Comparison of ENCODE assay signal across 19 mouse cellular contexts in the genomic region with DNA sequence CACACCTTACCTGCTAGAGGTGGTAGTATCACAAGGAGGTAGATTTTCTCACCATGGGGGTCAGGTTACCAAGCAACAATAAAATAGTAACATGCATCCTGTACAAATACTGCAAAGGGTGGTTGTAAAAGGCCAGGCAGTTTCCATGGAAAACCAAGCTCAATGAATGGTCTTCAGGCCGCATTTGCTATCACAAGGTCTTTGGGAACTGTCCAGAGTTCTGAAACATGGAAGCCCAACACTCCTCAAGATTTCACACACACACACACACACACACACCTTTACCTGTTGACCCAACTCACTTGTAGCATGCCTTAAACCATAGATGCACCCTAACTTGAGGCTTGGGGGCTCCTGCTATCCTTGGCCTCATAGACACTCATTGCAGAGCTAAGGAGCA.
A peak's percentile ranks its signal among the peaks of the same experiment; 100 is the strongest.
DNase-seq lines count a peak whose midpoint lies in the region; ATAC-seq and TF ChIP-seq lines count a peak whose summit lies in the region.
"Had no signal": no experiment of that assay in that cellular context is flagged by ENCODE, and none has a peak within 500 bp of the region (broad histone marks: within the 10 kb centered on the region; RNA-seq: fewer than 3 reads in every experiment).

No protein-coding gene starts in this region.

- intact Hi-C loops in heart, adult 2 months (cut with DNase I): no loop called here

- TF ChIP-seq CTCF in heart, adult 2 months (IDR thresholded peaks at IDR 0.05): no peak

- H3K36me3 ChIP-seq in neural tube, embryonic 15.5 days: no peaks in the 10 kb centered on the region
- H3K36me3 ChIP-seq in heart, adult 2 months (ENCODE audit: control insufficient read depth, insufficient read depth, low read length): no peaks in the 10 kb centered on the region
- H3K36me3 ChIP-seq: liver, embryonic 13.5 days; midbrain, embryonic 13.5 days; neural tube, embryonic 12.5 days; stomach, embryonic 15.5 days had no signal

- H3K4me3 ChIP-seq in neural tube, embryonic 15.5 days (replicated peaks): no peak overlapping the region
- no peak overlapping the region for H3K4me3 ChIP-seq in heart, adult 2 months
- H3K4me3 ChIP-seq: left cerebral cortex, adult 2 months; liver, embryonic 13.5 days; midbrain, embryonic 13.5 days; neural tube, embryonic 12.5 days; stomach, embryonic 15.5 days had no signal

- H3K9ac ChIP-seq in neural tube, embryonic 15.5 days (replicated peaks): no peak overlapping the region
- H3K9ac ChIP-seq in heart, adult 2 months (ENCODE audit: low read depth, low read length): no peak overlapping the region
- H3K9ac ChIP-seq: liver, embryonic 13.5 days; midbrain, embryonic 13.5 days; neural tube, embryonic 12.5 days; stomach, embryonic 15.5 days had no signal

- no peak for TF ChIP-seq POLR2A in heart, adult 2 months (IDR thresholded peaks at IDR 0.05; ENCODE audit: insufficient read depth, low read depth, low read length)

- WGBS in neural tube, embryonic 15.5 days: 22% methylated on average over 1 of the region's 1 CpGs
- 12% methylated on average over 1 of the region's 1 CpGs for WGBS in heart, adult 2 months

- no peak for ATAC-seq in neural tube, embryonic 15.5 days (ENCODE audit: low FRiP score)
- ATAC-seq: forebrain, embryonic 14.5 days; midbrain, embryonic 13.5 days had no signal

- H3K4me2 ChIP-seq in neural tube, embryonic 15.5 days: no peak overlapping the region
- H3K4me2 ChIP-seq: heart, embryonic 11.5 days; liver, embryonic 13.5 days; midbrain, embryonic 13.5 days; neural tube, embryonic 12.5 days; stomach, embryonic 15.5 days had no signal

- H3K79me2 ChIP-seq in heart, adult 2 months (replicated peaks; ENCODE audit: control insufficient read depth, insufficient read depth, low read length): no peaks in the 10 kb centered on the region

- DNase-seq in neural tube, embryonic 10.5 days (ENCODE audit: extremely low spot score, low spot score): peak; percentile 12
- DNase-seq in ZHBTc4 (ENCODE audit: low read depth, low spot score): peak; percentile 53
- DNase-seq in forelimb bud, embryonic 11.5 days (ENCODE audit: low read depth, low spot score): peak; percentile 57
- DNase-seq in cerebellum, postnatal 4 days (ENCODE audit: low spot score in 2 of 2): no peak
- no peak for DNase-seq in heart, adult 2 months
- no peak for DNase-seq in heart, adult 9 months (ENCODE audit: low spot score in 2 of 2)
- DNase-seq: cerebellum, adult 9-10 months; gastrocnemius, postnatal 10 days; heart, postnatal 4 days; kidney, adult 2 months; liver, embryonic 13.5 days; lung, postnatal 36 days had no signal

- no peaks in the 10 kb centered on the region for H3K27me3 ChIP-seq in neural tube, embryonic 15.5 days (replicated peaks)
- no peaks in the 10 kb centered on the region for H3K27me3 ChIP-seq in heart, adult 2 months (ENCODE audit: control insufficient read depth, insufficient read depth, low read length)
- H3K27me3 ChIP-seq: liver, embryonic 13.5 days; midbrain, embryonic 13.5 days; neural tube, embryonic 12.5 days; stomach, embryonic 15.5 days had no signal

- H3K4me1 ChIP-seq in neural tube, embryonic 15.5 days: no peaks in the 10 kb centered on the region
- no peaks in the 10 kb centered on the region for H3K4me1 ChIP-seq in heart, adult 2 months (ENCODE audit: control insufficient read depth, insufficient read depth, low read length)
- H3K4me1 ChIP-seq: liver, embryonic 13.5 days; midbrain, embryonic 13.5 days; neural tube, embryonic 12.5 days; stomach, embryonic 15.5 days had no signal

- no peaks in the 10 kb centered on the region for H3K9me3 ChIP-seq in neural tube, embryonic 15.5 days (replicated peaks)
- H3K9me3 ChIP-seq: liver, embryonic 13.5 days; midbrain, embryonic 13.5 days; neural tube, embryonic 12.5 days; stomach, embryonic 15.5 days had no signal

- no peak overlapping the region for H3K27ac ChIP-seq in neural tube, embryonic 15.5 days (replicated peaks)
- no peak overlapping the region for H3K27ac ChIP-seq in heart, adult 2 months
- H3K27ac ChIP-seq: left cerebral cortex, adult 2 months; liver, embryonic 13.5 days; midbrain, embryonic 13.5 days; neural tube, embryonic 12.5 days; stomach, embryonic 15.5 days had no signal

- TF ChIP-seq EP300 in heart, adult 2 months (IDR thresholded peaks at IDR 0.05; ENCODE audit: insufficient read depth, low read depth, low read length): no peak

Comparison
In these comparisons a context has a peak if more than half of its experiments do, and no peak if none do; other contexts are left out.
1. DNase-seq: peak in neural tube, embryonic 10.5 days (single experiment), ZHBTc4 (single experiment) and forelimb bud, embryonic 11.5 days (single experiment); none in cerebellum, postnatal 4 days (0 of 2), heart, adult 2 months (0 of 2) and heart, adult 9 months (0 of 2).